Mouse (Mus musculus) embryonic facial prominence, embryonic 15.5 days (tissue): ENCODE measurements at regions not wholly inside any gene's neighbourhood (a gene's known extent, or its start where the extent isn't known, plus 50 kb on each side); places are given as distances from the start of the nearest gene placed in this dataset.
A peak's percentile ranks its signal among the peaks of the same experiment; 100 is the strongest.

Experiments used
- ATAC-seq: fragments of 200-750 bp; cut with Nextera tagmentation; 2 replicates; pipeline ENCODE4 v1.8.0; 2017; ENCODE audit warnings: low read depth, moderate TSS enrichment; ENCODE audit not compliant: insufficient number of reproducible peaks, low FRiP score, low TSS enrichment
- H3K27ac ChIP-seq: fragments of 300-500 bp; sonication (generic); replicated peaks from 2 replicates; pipeline ENCODE4 v1.5.1; 2015; ENCODE audit warnings: mild to moderate bottlenecking, inconsistent platforms
- H3K27me3 ChIP-seq: fragments of 300-500 bp; sonication (generic); 2 replicates; pipeline ENCODE4 v1.6.1; 2015; ENCODE audit warnings: inconsistent platforms
- H3K36me3 ChIP-seq: fragments of 300-500 bp; sonication (generic); 2 replicates; pipeline ENCODE4 v1.6.1; 2015; ENCODE audit warnings: mild to moderate bottlenecking, inconsistent platforms
- H3K4me1 ChIP-seq: fragments of 300-500 bp; sonication (generic); 2 replicates; pipeline ENCODE4 v1.6.1; 2015; ENCODE audit warnings: inconsistent platforms
- H3K4me2 ChIP-seq: fragments of 300-500 bp; sonication (generic); replicated peaks from 2 replicates; pipeline ENCODE4 v1.6.1; 2015; ENCODE audit warnings: mild to moderate bottlenecking, inconsistent platforms
- H3K4me3 ChIP-seq: fragments of 300-500 bp; sonication (generic); replicated peaks from 2 replicates; pipeline ENCODE4 v1.5.1; 2015; ENCODE audit warnings: mild to moderate bottlenecking, inconsistent platforms
- H3K9ac ChIP-seq: fragments of 300-500 bp; sonication (generic); 2 replicates; pipeline ENCODE4 v1.6.1; 2015; ENCODE audit warnings: inconsistent platforms
- H3K9me3 ChIP-seq: fragments of 300-500 bp; sonication (generic); replicated peaks from 2 replicates; pipeline ENCODE4 v1.6.1; 2016; ENCODE audit warnings: inconsistent platforms
- WGBS: fragments of 180-500 bp; shearing (Covaris S2); methylation state at CpG from one replicate; pipeline ENCODE4 v1.1.7; 2015; 5-methylcytosine and 5-hydroxymethylcytosine counted together

- Histone ChIP-seq H3K4me2 (no peak overlapping the region), H3K9me3 (no peaks in the 10 kb centered on the region), H3K4me1 (0 out of 2 replicates have a peak, but pooled peaks cover 7% of the 10 kb centered on the region), H3K27me3 (peaks cover 12% of the 10 kb centered on the region; the same call in 1 of the 2 replicates), H3K9ac (no peak overlapping the region), H3K27ac (no peak overlapping the region), H3K4me3 (no peak overlapping the region), H3K36me3 (no peaks in the 10 kb centered on the region)
- ATAC-seq: no peak
- WGBS: 66% methylated on average over 4 of the region's 4 CpGs
Measured at GRCm38 (mm10) chr4:124147276-124147675, 229.5 kb upstream of the 4930535I16Rik start.

- no peak overlapping the region for H3K27ac ChIP-seq
- no peaks in the 10 kb centered on the region for H3K36me3 ChIP-seq
- no peaks in the 10 kb centered on the region for H3K9me3 ChIP-seq
- H3K4me2 ChIP-seq: no peak overlapping the region
- WGBS: 12% methylated on average over 8 of the region's 8 CpGs
- 0 out of 2 replicates have a peak, but pooled peaks cover 7% of the 10 kb centered on the region for H3K4me1 ChIP-seq
- no peak; the same call in 1 of the 2 replicates for ATAC-seq
- no peak overlapping the region for H3K9ac ChIP-seq
- peaks cover 12% of the 10 kb centered on the region; the same call in 1 of the 2 replicates for H3K27me3 ChIP-seq
- no peak overlapping the region for H3K4me3 ChIP-seq
Measured at GRCm38 (mm10) chr4:124146135-124146534, 228.3 kb upstream of the 4930535I16Rik start.

- ATAC-seq: no peak
- no peak overlapping the region for H3K4me2 ChIP-seq
- WGBS: 27% methylated on average over 5 of the region's 5 CpGs
Measured at GRCm38 (mm10) chr4:124143630-124144029, 225.8 kb upstream of the 4930535I16Rik start.

GRCm38 (mm10) chr4:124143226-124143625 lies 225.4 kb upstream of the 4930535I16Rik start:
- Histone ChIP-seq H3K4me3 (no peak overlapping the region), H3K9ac (no peak overlapping the region), H3K9me3 (no peaks in the 10 kb centered on the region), H3K27me3 (peaks cover 12% of the 10 kb centered on the region), H3K4me1 (0 out of 2 replicates have a peak, but pooled peaks cover 7% of the 10 kb centered on the region), H3K4me2 (no peak overlapping the region), H3K36me3 (no peaks in the 10 kb centered on the region), H3K27ac (no peak overlapping the region)
- 53% methylated on average over 7 of the region's 7 CpGs for WGBS
- no peak for ATAC-seq

More at GRCm38 (mm10) chr4:124143630-124144029, 225.8 kb upstream of the 4930535I16Rik start:
- 0 out of 2 replicates have a peak, but pooled peaks cover 7% of the 10 kb centered on the region for H3K4me1 ChIP-seq
- H3K27me3 ChIP-seq: peaks cover 12% of the 10 kb centered on the region
- no peaks in the 10 kb centered on the region for H3K9me3 ChIP-seq
- H3K36me3 ChIP-seq: no peaks in the 10 kb centered on the region
- H3K27ac ChIP-seq: no peak overlapping the region
- no peak overlapping the region for H3K9ac ChIP-seq
- no peak overlapping the region for H3K4me3 ChIP-seq

- H3K9ac ChIP-seq: no peak overlapping the region
- no peak overlapping the region for H3K4me2 ChIP-seq
- no peaks in the 10 kb centered on the region for H3K36me3 ChIP-seq
- H3K27me3 ChIP-seq: peaks cover 12% of the 10 kb centered on the region
- no peaks in the 10 kb centered on the region for H3K9me3 ChIP-seq
- WGBS: 9% methylated on average over 5 of the region's 5 CpGs
- H3K27ac ChIP-seq: no peak overlapping the region
- no peak for ATAC-seq
- H3K4me3 ChIP-seq: no peak overlapping the region
- H3K4me1 ChIP-seq: 0 out of 2 replicates have a peak, but pooled peaks cover 7% of the 10 kb centered on the region
Measured at GRCm38 (mm10) chr4:124142083-124142482, 224.3 kb upstream of the 4930535I16Rik start.

DNA sequence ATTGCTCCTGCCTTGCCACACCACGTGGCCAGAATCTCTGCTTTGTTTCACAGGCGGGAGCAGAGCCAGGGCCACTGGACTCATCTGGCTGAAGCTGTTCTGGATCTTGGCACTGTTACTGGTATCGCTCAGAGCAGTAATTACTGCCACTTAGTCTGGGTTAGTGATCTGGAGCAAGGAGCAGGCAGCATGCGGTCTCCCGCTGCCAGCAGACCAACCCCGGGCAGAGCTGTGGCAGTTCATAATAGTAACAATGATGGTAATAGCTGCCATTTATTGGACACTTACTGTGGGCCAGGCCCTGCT lies 217.3 kb upstream of the 4930535I16Rik start:
- Histone ChIP-seq H3K9me3 (no peaks in the 10 kb centered on the region), H3K27me3 (peaks cover 3% of the 10 kb centered on the region), H3K4me1 (0 out of 2 replicates have a peak, but pooled peaks cover 5% of the 10 kb centered on the region), H3K4me3 (no peak overlapping the region), H3K9ac (no peak overlapping the region), H3K4me2 (no peak overlapping the region), H3K36me3 (no peaks in the 10 kb centered on the region), H3K27ac (no peak overlapping the region)
- 58% methylated on average over 6 of the region's 6 CpGs for WGBS
- no peak for ATAC-seq

- H3K27ac ChIP-seq: no peak overlapping the region
- H3K36me3 ChIP-seq: no peaks in the 10 kb centered on the region
- no peaks in the 10 kb centered on the region for H3K9me3 ChIP-seq
- no peak overlapping the region for H3K4me2 ChIP-seq
- H3K4me3 ChIP-seq: no peak overlapping the region
- H3K4me1 ChIP-seq: 0 out of 2 replicates have a peak, but pooled peaks cover 5% of the 10 kb centered on the region
- H3K27me3 ChIP-seq: peaks cover 3% of the 10 kb centered on the region
- ATAC-seq: no peak
- 21% methylated on average over 6 of the region's 6 CpGs for WGBS
- H3K9ac ChIP-seq: no peak overlapping the region
Measured at GRCm38 (mm10) chr4:124134341-124135164, 216.7 kb upstream of the 4930535I16Rik start.

GRCm38 (mm10) chr4:124130946-124131345 lies 213.1 kb upstream of the 4930535I16Rik start:
- Histone ChIP-seq H3K36me3 (no peaks in the 10 kb centered on the region), H3K27me3 (peaks cover 3% of the 10 kb centered on the region; the same call in 1 of the 2 replicates), H3K4me2 (no peak overlapping the region), H3K4me1 (0 out of 2 replicates have a peak, but pooled peaks cover 5% of the 10 kb centered on the region), H3K9ac (no peak overlapping the region), H3K9me3 (no peaks in the 10 kb centered on the region), H3K4me3 (no peak overlapping the region), H3K27ac (no peak overlapping the region)
- WGBS: 76% methylated on average over 5 of the region's 5 CpGs
- no peak for ATAC-seq

- H3K4me3 ChIP-seq: no peak overlapping the region
- H3K27ac ChIP-seq: no peak overlapping the region
- H3K9me3 ChIP-seq: no peaks in the 10 kb centered on the region
- H3K4me1 ChIP-seq: no peaks in the 10 kb centered on the region
- no peak overlapping the region for H3K4me2 ChIP-seq
- no peaks in the 10 kb centered on the region for H3K27me3 ChIP-seq
- WGBS: 30% methylated on average over 8 of the region's 8 CpGs
- no peak for ATAC-seq
- H3K36me3 ChIP-seq: no peaks in the 10 kb centered on the region
- H3K9ac ChIP-seq: no peak overlapping the region
Measured at GRCm38 (mm10) chr4:124126258-124126657, 208.4 kb upstream of the 4930535I16Rik start.

DNA sequence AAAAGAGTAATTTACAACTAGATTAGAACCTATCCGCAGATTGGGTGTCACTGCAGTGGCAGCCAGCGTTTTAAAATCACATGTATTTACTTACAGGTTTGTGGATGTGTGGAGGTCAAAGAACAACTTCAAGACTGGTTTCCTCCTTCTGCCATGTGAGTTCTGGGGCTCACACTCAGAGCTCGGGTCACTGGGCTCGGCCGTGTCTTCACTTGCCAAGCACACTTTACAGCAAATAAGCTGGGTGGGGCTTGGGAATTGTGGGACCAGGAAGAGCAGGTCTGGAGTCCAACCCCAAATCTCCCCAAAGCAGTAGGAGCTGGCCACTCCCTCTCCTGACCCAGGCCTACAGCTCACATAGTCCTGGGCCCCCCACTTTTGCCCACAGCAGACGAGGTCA lies 202.5 kb upstream of the 4930535I16Rik start:
- Histone ChIP-seq H3K27me3 (no peaks in the 10 kb centered on the region), H3K9ac (no peak overlapping the region), H3K4me3 (no peak overlapping the region), H3K4me2 (no peak overlapping the region), H3K4me1 (no peaks in the 10 kb centered on the region), H3K27ac (no peak overlapping the region), H3K9me3 (no peaks in the 10 kb centered on the region), H3K36me3 (no peaks in the 10 kb centered on the region)
- 57% methylated on average over 6 of the region's 6 CpGs for WGBS
- no peak for ATAC-seq

DNA sequence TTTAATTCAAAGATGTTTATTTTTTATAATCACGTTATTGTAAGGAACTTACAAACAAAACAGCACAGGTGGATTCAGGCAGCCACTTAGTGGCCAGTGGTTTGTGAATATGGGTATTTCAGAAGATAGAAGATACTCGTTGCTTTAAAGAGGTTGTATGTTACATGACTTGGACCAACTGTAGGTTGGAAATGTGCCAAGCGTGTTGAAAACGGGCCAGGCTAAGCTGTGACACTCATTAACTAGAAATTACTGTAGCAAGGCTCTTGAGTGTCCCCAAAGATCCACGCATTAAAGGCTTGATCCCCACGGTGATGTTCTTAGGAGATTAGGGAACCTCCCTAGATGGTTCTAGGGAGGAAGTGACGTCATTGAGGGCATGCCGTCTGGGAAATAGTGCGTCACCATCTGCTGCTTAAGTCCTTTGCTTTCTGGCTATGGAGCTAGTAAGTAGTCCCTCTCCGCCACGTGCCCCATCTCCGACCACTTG lies 196.1 kb upstream of the 4930535I16Rik start:
- Histone ChIP-seq H3K27me3 (no peaks in the 10 kb centered on the region), H3K4me2 (no peak overlapping the region), H3K27ac (no peak overlapping the region), H3K9ac (no peak overlapping the region), H3K4me3 (no peak overlapping the region), H3K9me3 (no peaks in the 10 kb centered on the region), H3K36me3 (no peaks in the 10 kb centered on the region), H3K4me1 (no peaks in the 10 kb centered on the region)
- 0 out of 2 replicates have a peak, but pooled peaks have one; percentile 39 for ATAC-seq
- 72% methylated on average over 12 of the region's 12 CpGs for WGBS
